Mouse (Mus musculus) heart, embryonic 10.5 days (tissue): ENCODE measurements around the gene S100a4. TPM values are rescaled to one million over a fixed set of nuclear protein-coding genes. Genes with fewer than 3 reads are reported as not detected.
A peak's percentile ranks its signal among the peaks of the same experiment; 100 is the strongest.

Source experiments
- DNase-seq: peaks from one replicate; pipeline ENCODE4 v3.0.0-alpha.2; 2017; ENCODE audit warnings: low spot score
- H3K27ac ChIP-seq: fragments of 300-500 bp; sonication (generic); 2 replicates; pipeline ENCODE4 v1.5.1; 2016; ENCODE audit warnings: mild to moderate bottlenecking
- H3K27me3 ChIP-seq: fragments of 300-500 bp; sonication (generic); 2 replicates; pipeline ENCODE4 v1.6.1; 2016; ENCODE audit warnings: mild to moderate bottlenecking; ENCODE audit not compliant: poor library complexity, insufficient read depth, severe bottlenecking
- H3K36me3 ChIP-seq: fragments of 300-500 bp; sonication (generic); 2 replicates; pipeline ENCODE4 v1.6.1; 2016; ENCODE audit warnings: mild to moderate bottlenecking, moderate library complexity
- H3K4me1 ChIP-seq: fragments of 300-500 bp; sonication (generic); 2 replicates; pipeline ENCODE4 v1.6.1; 2016; ENCODE audit warnings: mild to moderate bottlenecking
- H3K4me3 ChIP-seq: fragments of 300-500 bp; sonication (generic); 2 replicates; pipeline ENCODE4 v1.5.1; 2016; ENCODE audit warnings: mild to moderate bottlenecking, moderate library complexity
- H3K9me3 ChIP-seq: fragments of 300-500 bp; sonication (generic); 2 replicates; pipeline ENCODE4 v1.6.1; 2016; ENCODE audit warnings: mild to moderate bottlenecking, moderate library complexity
- WGBS: fragments of 180-500 bp; shearing (Covaris S2); methylation state at CpG from one replicate; pipeline ENCODE4 v1.1.7; 2016; 5-methylcytosine and 5-hydroxymethylcytosine counted together
- polyA plus RNA-seq: library from polyadenylated mRNA; unstranded; fragments of >200 nt; fragmentation: Nextera tagmentation; extraction: Ambion mirVana; gene quantifications from 2 replicates; pipeline ENCODE4 v1.2.1, GENCODE M21; 2016

The S100a4 gene
- polyA plus RNA-seq, 1 experiment from 2014 or later: 0.30 TPM

- 46% methylated on average over 10 of the region's 10 CpGs for WGBS
Observed at GRCm38 (mm10) chr3:90586906-90587305, 16.7 kb upstream of the S100a4 start.

GRCm38 (mm10) chr3:90587361-90588101, 16.0 kb upstream of the S100a4 start:
- Histone ChIP-seq H3K36me3 (no peaks in the 10 kb centered on the region), H3K4me3 (no peak overlapping the region), H3K9me3 (no peaks in the 10 kb centered on the region), H3K4me1 (peaks cover 17% of the 10 kb centered on the region; the same call in 1 of the 2 replicates), H3K27ac (peak overlapping the region; percentile 62), H3K27me3 (no peaks in the 10 kb centered on the region)
- 82% methylated on average over 14 of the region's 14 CpGs for WGBS
- DNase-seq: no peak

More at GRCm38 (mm10) chr3:90586906-90587305, 16.7 kb upstream of the S100a4 start:
- H3K36me3 ChIP-seq: no peaks in the 10 kb centered on the region
- no peaks in the 10 kb centered on the region for H3K27me3 ChIP-seq
- H3K4me3 ChIP-seq: no peak overlapping the region
- DNase-seq: no peak
- H3K9me3 ChIP-seq: no peaks in the 10 kb centered on the region
- H3K27ac ChIP-seq: peak overlapping the region; percentile 62
- H3K4me1 ChIP-seq: peaks cover 17% of the 10 kb centered on the region; the same call in 1 of the 2 replicates

- H3K27ac ChIP-seq: peak overlapping the region; percentile 64; the same call in 1 of the 2 replicates
- 72% methylated on average over 6 of the region's 6 CpGs for WGBS
Observed at GRCm38 (mm10) chr3:90589390-90589789, 14.2 kb upstream of the S100a4 start.

GRCm38 (mm10) chr3:90589947-90590346, 13.6 kb upstream of the S100a4 start, which contains the start of gene S100a2:
Gene S100a2, plus strand, starts transcription at chr3:90590247.
- H3K27ac ChIP-seq: peak within 1 kb of the TSS; percentile 64; the same call in 1 of the 2 replicates
- H3K27me3 ChIP-seq: no peaks in the 10 kb centered on the region
- DNase-seq: no peak
- H3K9me3 ChIP-seq: no peaks in the 10 kb centered on the region; the same call in 1 of the 2 replicates
- peaks cover 7% of the 10 kb centered on the region; the same call in 1 of the 2 replicates for H3K4me1 ChIP-seq
- 75% methylated on average over 8 of the region's 8 CpGs for WGBS
- no peaks in the 10 kb centered on the region for H3K36me3 ChIP-seq
- H3K4me3 ChIP-seq: no peak within 1 kb of the TSS

More at GRCm38 (mm10) chr3:90589390-90589789, 14.2 kb upstream of the S100a4 start:
- Histone ChIP-seq H3K27me3 (no peaks in the 10 kb centered on the region), H3K36me3 (no peaks in the 10 kb centered on the region), H3K4me1 (peaks cover 7% of the 10 kb centered on the region; the same call in 1 of the 2 replicates), H3K4me3 (no peak overlapping the region), H3K9me3 (no peaks in the 10 kb centered on the region; the same call in 1 of the 2 replicates)
- no peak for DNase-seq

- H3K9me3 ChIP-seq: no peaks in the 10 kb centered on the region; the same call in 1 of the 2 replicates
- no peaks in the 10 kb centered on the region for H3K36me3 ChIP-seq
- no peaks in the 10 kb centered on the region for H3K27me3 ChIP-seq
- H3K4me1 ChIP-seq: no peaks in the 10 kb centered on the region
- no peak overlapping the region for H3K4me3 ChIP-seq
- peak; percentile 62 for DNase-seq
- 67% methylated on average over 1 of the region's 1 CpGs for WGBS
- H3K27ac ChIP-seq: no peak overlapping the region
Observed at GRCm38 (mm10) chr3:90594466-90594865, 9.1 kb upstream of the S100a4 start.

GRCm38 (mm10) chr3:90595556-90595955, 8.0 kb upstream of the S100a4 start:
- no peak for DNase-seq
- Histone ChIP-seq H3K4me3 (no peak overlapping the region), H3K27ac (no peak overlapping the region), H3K4me1 (no peaks in the 10 kb centered on the region), H3K27me3 (no peaks in the 10 kb centered on the region), H3K9me3 (no peaks in the 10 kb centered on the region; the same call in 1 of the 2 replicates), H3K36me3 (no peaks in the 10 kb centered on the region)
- WGBS: 55% methylated on average over 5 of the region's 5 CpGs

GRCm38 (mm10) chr3:90596810-90597209, 6.8 kb upstream of the S100a4 start:
- H3K4me1 ChIP-seq: no peaks in the 10 kb centered on the region
- H3K36me3 ChIP-seq: no peaks in the 10 kb centered on the region
- 84% methylated on average over 6 of the region's 6 CpGs for WGBS
- H3K27me3 ChIP-seq: no peaks in the 10 kb centered on the region
- no peak overlapping the region for H3K27ac ChIP-seq
- DNase-seq: peak; percentile 66
- no peak overlapping the region for H3K4me3 ChIP-seq
- H3K9me3 ChIP-seq: no peaks in the 10 kb centered on the region; the same call in 1 of the 2 replicates

GRCm38 (mm10) chr3:90597736-90598135, 5.8 kb upstream of the S100a4 start:
- H3K27ac ChIP-seq: no peak overlapping the region
- no peaks in the 10 kb centered on the region for H3K36me3 ChIP-seq
- DNase-seq: no peak
- 35% methylated on average over 6 of the region's 6 CpGs for WGBS
- no peak overlapping the region for H3K4me3 ChIP-seq
- H3K27me3 ChIP-seq: no peaks in the 10 kb centered on the region
- no peaks in the 10 kb centered on the region; the same call in 1 of the 2 replicates for H3K9me3 ChIP-seq
- H3K4me1 ChIP-seq: no peaks in the 10 kb centered on the region

GRCm38 (mm10) chr3:90598212-90598611, 5.4 kb upstream of the S100a4 start:
- DNase-seq: no peak
- no peaks in the 10 kb centered on the region for H3K36me3 ChIP-seq
- no peak overlapping the region for H3K4me3 ChIP-seq
- H3K4me1 ChIP-seq: 0 out of 2 replicates have a peak, but pooled peaks cover under 1% of the 10 kb centered on the region
- no peaks in the 10 kb centered on the region for H3K27me3 ChIP-seq
- no peaks in the 10 kb centered on the region; the same call in 1 of the 2 replicates for H3K9me3 ChIP-seq
- 80% methylated on average over 4 of the region's 4 CpGs for WGBS
- H3K27ac ChIP-seq: no peak overlapping the region

- H3K9me3 ChIP-seq: no peaks in the 10 kb centered on the region
- 78% methylated on average over 3 of the region's 3 CpGs for WGBS
- no peak for DNase-seq
- no peak overlapping the region for H3K27ac ChIP-seq
- no peaks in the 10 kb centered on the region for H3K36me3 ChIP-seq
- H3K4me1 ChIP-seq: 0 out of 2 replicates have a peak, but pooled peaks cover 5% of the 10 kb centered on the region
- no peaks in the 10 kb centered on the region for H3K27me3 ChIP-seq
- H3K4me3 ChIP-seq: no peak overlapping the region
Observed at GRCm38 (mm10) chr3:90599401-90599800, 4.2 kb upstream of the S100a4 start.

- H3K36me3 ChIP-seq: no peaks in the 10 kb centered on the region
- DNase-seq: peak; percentile 68
- H3K9me3 ChIP-seq: no peaks in the 10 kb centered on the region
- no peak overlapping the region for H3K4me3 ChIP-seq
- no peaks in the 10 kb centered on the region for H3K27me3 ChIP-seq
- WGBS: 75% methylated on average over 6 of the region's 6 CpGs
- 0 out of 2 replicates have a peak, but pooled peaks cover 12% of the 10 kb centered on the region for H3K4me1 ChIP-seq
- H3K27ac ChIP-seq: no peak overlapping the region
Observed at GRCm38 (mm10) chr3:90600036-90600435, 3.5 kb upstream of the S100a4 start.

GRCm38 (mm10) chr3:90600458-90601195, 2.9 kb upstream of the S100a4 start:
- H3K36me3 ChIP-seq: no peaks in the 10 kb centered on the region
- 64% methylated on average over 8 of the region's 8 CpGs for WGBS
- no peaks in the 10 kb centered on the region for H3K27me3 ChIP-seq
- DNase-seq: peak; percentile 67
- no peak overlapping the region for H3K4me3 ChIP-seq
- H3K4me1 ChIP-seq: 0 out of 2 replicates have a peak, but pooled peaks cover 14% of the 10 kb centered on the region
- 0 out of 2 replicates have a peak overlapping the region, but pooled peaks have one; percentile 4 for H3K27ac ChIP-seq
- H3K9me3 ChIP-seq: no peaks in the 10 kb centered on the region
